Mouse (Mus musculus): Measurements from ENCODE around the gene Best1.
A peak's percentile ranks its signal among the peaks of the same experiment; 100 is the strongest.

Best1 gene

GRCm38 (mm10) chr19:10001206-10001969 is at the start of gene Best1, which contains the start of gene Rab3il1:
Gene Best1 (minus strand): TSS chr19:10001633.
Gene Rab3il1 (plus strand): TSS chr19:10001669.
- no peak for DNase-seq (ENCODE audit: low read depth, low spot score)

- no peak for DNase-seq (ENCODE audit: low read depth, low spot score)
Observed at GRCm38 (mm10) chr19:10050438-10050837, 49.0 kb upstream of the Best1 start.

GRCm38 (mm10) chr19:10049533-10049932 is 48.1 kb upstream of the Best1 start:
- no peak for DNase-seq (ENCODE audit: low read depth, low spot score)

- DNase-seq (ENCODE audit: low read depth, low spot score) = no peak
Observed at GRCm38 (mm10) chr19:10046983-10047382, 45.5 kb upstream of the Best1 start.

- no peak for DNase-seq (ENCODE audit: low read depth, low spot score)
Observed at GRCm38 (mm10) chr19:10046346-10046745, 44.9 kb upstream of the Best1 start.

GRCm38 (mm10) chr19:10045707-10046106 is 44.3 kb upstream of the Best1 start:
- DNase-seq (ENCODE audit: low read depth, low spot score) = no peak

- no peak for DNase-seq (ENCODE audit: low read depth, low spot score)
Observed at GRCm38 (mm10) chr19:10043643-10044042, 42.2 kb upstream of the Best1 start.

GRCm38 (mm10) chr19:10042816-10043215 is 41.4 kb upstream of the Best1 start:
- DNase-seq (ENCODE audit: low read depth, low spot score) = no peak

- DNase-seq (ENCODE audit: low read depth, low spot score) = no peak
Observed at GRCm38 (mm10) chr19:10042232-10042631, 40.8 kb upstream of the Best1 start.

GRCm38 (mm10) chr19:10041388-10042148 is 40.1 kb upstream of the Best1 start, which contains the start of gene Fads3:
Gene Fads3 (plus strand): TSS chr19:10041569.
- peak; percentile 33 for DNase-seq (ENCODE audit: low read depth, low spot score)

- no peak for DNase-seq (ENCODE audit: low read depth, low spot score)
Observed at GRCm38 (mm10) chr19:10040866-10041387, 39.5 kb upstream of the Best1 start.

GRCm38 (mm10) chr19:10039615-10040014 is 38.2 kb upstream of the Best1 start:
- no peak for DNase-seq (ENCODE audit: low read depth, low spot score)

- no peak for DNase-seq (ENCODE audit: low read depth, low spot score)
Observed at GRCm38 (mm10) chr19:10038910-10039309, 37.5 kb upstream of the Best1 start.

- no peak for DNase-seq (ENCODE audit: low read depth, low spot score)
Observed at GRCm38 (mm10) chr19:10038364-10038763, 36.9 kb upstream of the Best1 start.

- no peak for DNase-seq (ENCODE audit: low read depth, low spot score)
Observed at GRCm38 (mm10) chr19:10037534-10037933, 36.1 kb upstream of the Best1 start.

GRCm38 (mm10) chr19:10034785-10035447 is 33.5 kb upstream of the Best1 start:
- peak; percentile 72 for DNase-seq (ENCODE audit: low read depth, low spot score)

GRCm38 (mm10) chr19:10034356-10034755 is 32.9 kb upstream of the Best1 start:
- DNase-seq (ENCODE audit: low read depth, low spot score) = no peak

- DNase-seq (ENCODE audit: low read depth, low spot score) = peak; percentile 46
Observed at GRCm38 (mm10) chr19:10033211-10033973, 32.0 kb upstream of the Best1 start.

GRCm38 (mm10) chr19:10029746-10030145 is 28.3 kb upstream of the Best1 start:
- DNase-seq (ENCODE audit: low read depth, low spot score) = no peak

GRCm38 (mm10) chr19:10025169-10025875 is 23.9 kb upstream of the Best1 start:
- no peak for DNase-seq (ENCODE audit: low read depth, low spot score)
